9 mouse cellular contexts compared by ENCODE assay signal in the genomic region with DNA sequence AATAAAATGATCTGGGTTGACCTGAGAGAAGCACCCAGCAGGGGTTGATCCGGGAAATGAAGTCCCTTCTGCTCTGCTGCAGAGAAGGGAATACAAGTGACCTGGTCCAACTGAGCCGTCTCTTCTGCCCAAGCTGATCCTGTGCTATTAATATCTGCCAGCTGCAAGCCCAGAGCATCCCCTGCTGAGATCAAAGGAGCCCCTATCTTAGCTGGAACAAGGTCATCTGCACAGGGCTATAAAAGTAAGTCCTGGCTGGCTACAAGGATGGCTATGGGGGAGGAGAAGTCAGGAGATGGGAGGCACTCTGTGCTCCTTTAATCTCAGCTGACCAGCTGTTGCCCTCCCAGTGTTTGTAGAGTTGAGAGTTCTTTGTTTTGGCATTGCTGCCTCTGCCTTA.
DNase-seq lines count a peak whose midpoint lies in the region; ATAC-seq and TF ChIP-seq lines count a peak whose summit lies in the region.
"Had no signal": no experiment of that assay in that cellular context is flagged by ENCODE, and none has a peak within 500 bp of the region (broad histone marks: within the 10 kb centered on the region; RNA-seq: fewer than 3 reads in every experiment).

No protein-coding gene starts in this region.

- no peak for TF ChIP-seq EP300 in lung, postnatal 0 days (IDR thresholded peaks at IDR 0.05)

- no peaks in the 10 kb centered on the region for H3K9me3 ChIP-seq in hindbrain, embryonic 10.5 days
- H3K9me3 ChIP-seq in hindbrain, embryonic 14.5 days (ENCODE audit: control insufficient read depth, low read length): no peaks in the 10 kb centered on the region
- no peaks in the 10 kb centered on the region for H3K9me3 ChIP-seq in heart, embryonic 13.5 days
- H3K9me3 ChIP-seq in midbrain, embryonic 14.5 days (ENCODE audit: control insufficient read depth, low read length): no peaks in the 10 kb centered on the region
- H3K9me3 ChIP-seq in lung, postnatal 0 days (ENCODE audit: low read length): no peaks in the 10 kb centered on the region
- H3K9me3 ChIP-seq: megakaryocyte, embryonic 14.5 days had no signal

- no peak overlapping the region for H3K4me3 ChIP-seq in hindbrain, embryonic 10.5 days
- no peak overlapping the region for H3K4me3 ChIP-seq in hindbrain, embryonic 14.5 days (replicated peaks; ENCODE audit: low read length)
- no peak overlapping the region for H3K4me3 ChIP-seq in heart, embryonic 13.5 days
- no peak overlapping the region for H3K4me3 ChIP-seq in midbrain, embryonic 14.5 days (replicated peaks; ENCODE audit: low read depth, low read length)
- no peak overlapping the region for H3K4me3 ChIP-seq in lung, postnatal 0 days (ENCODE audit: low read depth, low read length)
- H3K4me3 ChIP-seq: megakaryocyte, embryonic 14.5 days had no signal

- DNase-seq in hindbrain, embryonic 10.5 days (ENCODE audit: low spot score): peak; percentile 69
- DNase-seq in hindbrain, embryonic 14.5 days (ENCODE audit: low spot score): no peak
- peak; percentile 76 for DNase-seq in adrenal gland, postnatal 14 days
- DNase-seq in midbrain, embryonic 14.5 days: peak; percentile 53
- DNase-seq in B cell, adult 2 months: no peak
- no peak for DNase-seq in lung, postnatal 0 days (ENCODE audit: low spot score)

- H3K4me2 ChIP-seq in hindbrain, embryonic 14.5 days (replicated peaks): no peak overlapping the region
- no peak overlapping the region for H3K4me2 ChIP-seq in heart, embryonic 13.5 days
- no peak overlapping the region for H3K4me2 ChIP-seq in midbrain, embryonic 14.5 days (ENCODE audit: low read length)
- H3K4me2 ChIP-seq in lung, postnatal 0 days (replicated peaks; ENCODE audit: low read depth, low read length): no peak overlapping the region

- no peak for ATAC-seq in hindbrain, embryonic 14.5 days (ENCODE audit: low FRiP score)
- ATAC-seq in heart, embryonic 13.5 days (ENCODE audit: extremely low read depth, insufficient number of reproducible peaks, low FRiP score, low TSS enrichment): no peak
- no peak for ATAC-seq in midbrain, embryonic 14.5 days (ENCODE audit: low FRiP score, low TSS enrichment)
- no peak for ATAC-seq in megakaryocyte, adult 5-6 weeks (ENCODE audit: poor library complexity, severe bottlenecking)
- no peak for ATAC-seq in lung, postnatal 0 days

- H3K27ac ChIP-seq in hindbrain, embryonic 10.5 days: peak overlapping the region; percentile 76
- H3K27ac ChIP-seq in hindbrain, embryonic 14.5 days: no peak overlapping the region
- peak overlapping the region; percentile 60 for H3K27ac ChIP-seq in heart, embryonic 13.5 days (replicated peaks)
- no peak overlapping the region for H3K27ac ChIP-seq in midbrain, embryonic 14.5 days (replicated peaks; ENCODE audit: low read depth, low read length)
- H3K27ac ChIP-seq in lung, postnatal 0 days (ENCODE audit: low read length): no peak overlapping the region

- H3K9ac ChIP-seq in hindbrain, embryonic 14.5 days: no peak overlapping the region
- H3K9ac ChIP-seq in heart, embryonic 13.5 days: peak overlapping the region; percentile 47
- H3K9ac ChIP-seq in midbrain, embryonic 14.5 days (replicated peaks; ENCODE audit: low read length): no peak overlapping the region
- no peak overlapping the region for H3K9ac ChIP-seq in lung, postnatal 0 days (replicated peaks; ENCODE audit: low read depth)

- peaks cover 33% of the 10 kb centered on the region for H3K4me1 ChIP-seq in hindbrain, embryonic 10.5 days (replicated peaks)
- H3K4me1 ChIP-seq in hindbrain, embryonic 14.5 days (replicated peaks; ENCODE audit: control insufficient read depth, insufficient read depth, low read length): 0 out of 2 replicates have a peak, but pooled peaks cover 8% of the 10 kb centered on the region
- peaks cover 47% of the 10 kb centered on the region for H3K4me1 ChIP-seq in heart, embryonic 13.5 days
- H3K4me1 ChIP-seq in midbrain, embryonic 14.5 days (ENCODE audit: control insufficient read depth, insufficient read depth, low read length): no peaks in the 10 kb centered on the region
- peaks cover 10% of the 10 kb centered on the region; the same call in 1 of the 2 replicates for H3K4me1 ChIP-seq in lung, postnatal 0 days (ENCODE audit: insufficient read depth, low read depth, low read length)

- H3K36me3 ChIP-seq in hindbrain, embryonic 10.5 days: no peaks in the 10 kb centered on the region
- no peaks in the 10 kb centered on the region for H3K36me3 ChIP-seq in hindbrain, embryonic 14.5 days (replicated peaks; ENCODE audit: control insufficient read depth, insufficient read depth)
- H3K36me3 ChIP-seq in heart, embryonic 13.5 days: no peaks in the 10 kb centered on the region
- H3K36me3 ChIP-seq in midbrain, embryonic 14.5 days (ENCODE audit: control insufficient read depth, insufficient read depth, low read length): no peaks in the 10 kb centered on the region
- no peaks in the 10 kb centered on the region for H3K36me3 ChIP-seq in lung, postnatal 0 days (ENCODE audit: insufficient read depth, low read length)

- no peaks in the 10 kb centered on the region for H3K27me3 ChIP-seq in hindbrain, embryonic 10.5 days (ENCODE audit: insufficient read depth, poor library complexity, severe bottlenecking)
- no peaks in the 10 kb centered on the region for H3K27me3 ChIP-seq in hindbrain, embryonic 14.5 days (ENCODE audit: control insufficient read depth, insufficient read depth, low read length)
- no peaks in the 10 kb centered on the region for H3K27me3 ChIP-seq in heart, embryonic 13.5 days (replicated peaks)
- no peaks in the 10 kb centered on the region for H3K27me3 ChIP-seq in midbrain, embryonic 14.5 days (ENCODE audit: control insufficient read depth, insufficient read depth, low read length)
- H3K27me3 ChIP-seq in lung, postnatal 0 days (replicated peaks; ENCODE audit: insufficient read depth, low read length): no peaks in the 10 kb centered on the region
- H3K27me3 ChIP-seq: megakaryocyte, embryonic 14.5 days had no signal

- WGBS in hindbrain, embryonic 10.5 days: 5% methylated on average over 2 of the region's 2 CpGs
- 18% methylated on average over 2 of the region's 2 CpGs for WGBS in hindbrain, embryonic 14.5 days
- 6% methylated on average over 2 of the region's 2 CpGs for WGBS in heart, embryonic 13.5 days
- 10% methylated on average over 2 of the region's 2 CpGs for WGBS in midbrain, embryonic 14.5 days
- 32% methylated on average over 2 of the region's 2 CpGs for WGBS in lung, postnatal 0 days

- no peak for TF ChIP-seq CTCF in lung, postnatal 0 days (IDR thresholded peaks at IDR 0.05)

Comparison
In these comparisons a context has a peak if more than half of its experiments do, and no peak if none do; other contexts are left out.
1. DNase-seq: peak in hindbrain, embryonic 10.5 days (single experiment), adrenal gland, postnatal 14 days (single experiment) and midbrain, embryonic 14.5 days (single experiment); none in hindbrain, embryonic 14.5 days (single experiment), B cell, adult 2 months (0 of 2) and lung, postnatal 0 days (single experiment).
2. H3K27ac ChIP-seq: peak in hindbrain, embryonic 10.5 days (single experiment) and heart, embryonic 13.5 days (single experiment); none in hindbrain, embryonic 14.5 days (single experiment), midbrain, embryonic 14.5 days (single experiment) and lung, postnatal 0 days (single experiment).